Mouse (Mus musculus): ENCODE results near the gene Vmn1r207-ps. TPM values are rescaled to one million over a fixed set of nuclear protein-coding genes. Genes with fewer than 3 reads are reported as not detected.

Vmn1r207-ps gene
- polyA plus RNA-seq (2012; rRNA removed; ENCODE audit: low replicate concordance): not detected in 2 replicates

GRCm38 (mm10) chr13:22729529-22729928 lies at the start of gene Vmn1r207-ps:
Gene Vmn1r207-ps, minus strand, starts transcription at chr13:22729629.

DNA sequence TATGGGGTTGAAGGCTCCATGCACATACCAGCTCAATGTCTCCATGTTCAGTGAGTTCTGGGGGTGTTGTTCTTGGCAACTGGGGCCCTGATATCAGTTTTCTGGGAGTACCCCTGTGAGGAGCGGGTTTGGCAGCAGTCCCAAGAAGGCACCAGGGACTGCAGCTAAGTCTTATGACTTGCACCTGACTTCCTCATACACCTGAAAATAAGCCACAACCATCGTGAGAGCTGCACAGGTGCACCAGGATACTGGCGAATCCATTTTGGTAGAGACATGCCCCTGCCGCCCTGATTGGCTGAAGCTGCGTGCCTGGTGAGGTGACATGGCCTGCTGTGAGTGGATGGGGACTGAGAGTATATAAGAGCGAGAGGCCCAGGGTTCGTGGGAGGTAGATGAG lies 47.9 kb upstream of the Vmn1r207-ps start, which contains the start of gene Vmn1r208:
Gene Vmn1r208 (minus strand): TSS at position 101 of the 400 bp plus-strand sequence.

Other genes with a start within 250 kb of the Vmn1r207-ps start
- gene Vmn1r202, start 224.2 kb downstream of the Vmn1r207-ps start, polyA plus RNA-seq (2012; rRNA removed; ENCODE audit: low replicate concordance): not detected in 2 replicates
- not detected in 2 replicates for gene Vmn1r203, start 211.5 kb downstream of the Vmn1r207-ps start, polyA plus RNA-seq (2012; rRNA removed; ENCODE audit: low replicate concordance)
- gene Vmn1r204, start 176.4 kb downstream of the Vmn1r207-ps start, polyA plus RNA-seq (2012; rRNA removed; ENCODE audit: low replicate concordance): not detected in 2 replicates
- gene Vmn1r205, start 136.6 kb downstream of the Vmn1r207-ps start, polyA plus RNA-seq (2012; rRNA removed; ENCODE audit: low replicate concordance): not detected in 2 replicates
- gene Vmn1r206, start 105.4 kb downstream of the Vmn1r207-ps start, polyA plus RNA-seq (2012; rRNA removed; ENCODE audit: low replicate concordance): not detected in 2 replicates
- gene Vmn1r208, start 47.8 kb upstream of the Vmn1r207-ps start, polyA plus RNA-seq (2012; rRNA removed; ENCODE audit: low replicate concordance): not detected in 2 replicates
- gene Vmn1r209, start 80.1 kb upstream of the Vmn1r207-ps start, polyA plus RNA-seq (2012; rRNA removed; ENCODE audit: low replicate concordance): not detected in 2 replicates
- not detected in 2 replicates for gene Vmn1r210, start 101.7 kb upstream of the Vmn1r207-ps start, polyA plus RNA-seq (2012; rRNA removed; ENCODE audit: low replicate concordance)
- not detected in 2 replicates for gene Vmn1r211, start 127.9 kb upstream of the Vmn1r207-ps start, polyA plus RNA-seq (2012; rRNA removed; ENCODE audit: low replicate concordance)
- gene Vmn1r212, start 154.6 kb upstream of the Vmn1r207-ps start, polyA plus RNA-seq (2012; rRNA removed; ENCODE audit: low replicate concordance): not detected in 2 replicates